Mouse (Mus musculus): ENCODE results near the gene Atp5j2.

DNA sequence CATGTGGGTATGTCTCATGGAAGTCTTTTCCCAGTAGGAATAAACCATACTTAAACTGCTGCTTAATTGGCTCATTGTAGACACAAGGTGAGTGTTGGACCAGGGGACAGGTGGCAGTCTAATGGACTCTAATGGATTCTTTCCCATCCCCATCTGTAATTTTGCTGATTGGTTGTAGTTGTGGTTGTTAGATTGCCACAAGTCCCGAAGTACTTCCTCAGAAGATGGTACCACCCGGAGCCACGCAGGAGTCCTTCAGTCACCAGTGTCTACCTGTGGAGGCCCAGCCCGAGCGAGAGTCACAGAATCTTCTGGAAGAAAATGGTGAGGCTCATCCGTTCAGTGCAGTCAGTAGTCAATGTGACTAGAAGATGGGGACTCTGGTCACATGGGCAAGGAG is 15.5 kb upstream of the Atp5j2 start:
- TF ChIP-seq CTCF (IDR thresholded peaks at IDR 0.05; ENCODE audit: borderline replicate concordance, insufficient read depth, low read depth, low read length): no peak
- no peak for TF ChIP-seq POLR2A (IDR thresholded peaks at IDR 0.05; ENCODE audit: borderline replicate concordance, insufficient read depth, low read length)
